Mouse (Mus musculus): ENCODE data around the gene Rsbn1. TPM values are rescaled to one million over a fixed set of nuclear protein-coding genes. Genes with fewer than 3 reads are reported as not detected.

The Rsbn1 gene
- polyA plus RNA-seq, 1 experiment, result 22.1 TPM

GRCm38 (mm10) chr3:103948666-103949065, 34.7 kb downstream of the Rsbn1 start:
- H3K4me3 ChIP-seq (ENCODE audit: control insufficient read depth, low read depth, low read length), result no peak overlapping the region
- H3K27ac ChIP-seq (ENCODE audit: control insufficient read depth, insufficient read depth, low read depth, low read length), result no peak overlapping the region
- no peaks in the 10 kb centered on the region for H3K27me3 ChIP-seq (ENCODE audit: control insufficient read depth, insufficient read depth, low read length)
- H3K36me3 ChIP-seq (ENCODE audit: control insufficient read depth, insufficient read depth, low read length), result no peaks in the 10 kb centered on the region
- no peaks in the 10 kb centered on the region for H3K4me1 ChIP-seq (ENCODE audit: control insufficient read depth, insufficient read depth, low read length)
- no peak for TF ChIP-seq CTCF (IDR thresholded peaks at IDR 0.05; ENCODE audit: control insufficient read depth, insufficient read depth, insufficient replicate concordance, low read depth, low read length)
- no peak for TF ChIP-seq POLR2A (IDR thresholded peaks at IDR 0.05; ENCODE audit: control insufficient read depth, low read depth, low read length)

GRCm38 (mm10) chr3:103960622-103961021, 46.7 kb downstream of the Rsbn1 start:
- Histone ChIP-seq H3K4me3 (ENCODE audit: control insufficient read depth, low read depth, low read length) (no peak overlapping the region), H3K4me1 (ENCODE audit: control insufficient read depth, insufficient read depth, low read length) (no peaks in the 10 kb centered on the region), H3K27me3 (ENCODE audit: control insufficient read depth, insufficient read depth, low read length) (no peaks in the 10 kb centered on the region), H3K36me3 (ENCODE audit: control insufficient read depth, insufficient read depth, low read length) (no peaks in the 10 kb centered on the region), H3K27ac (ENCODE audit: control insufficient read depth, insufficient read depth, low read depth, low read length) (no peak overlapping the region)
- TF ChIP-seq CTCF (IDR thresholded peaks at IDR 0.05; ENCODE audit: control insufficient read depth, insufficient read depth, insufficient replicate concordance, low read depth, low read length) (no peak), POLR2A (IDR thresholded peaks at IDR 0.05; ENCODE audit: control insufficient read depth, low read depth, low read length) (no peak)

GRCm38 (mm10) chr3:103967231-103967630, 53.3 kb downstream of the Rsbn1 start:
- TF ChIP-seq CTCF (IDR thresholded peaks at IDR 0.05; ENCODE audit: control insufficient read depth, insufficient read depth, insufficient replicate concordance, low read depth, low read length) (no peak), POLR2A (IDR thresholded peaks at IDR 0.05; ENCODE audit: control insufficient read depth, low read depth, low read length) (no peak)
- Histone ChIP-seq H3K27me3 (ENCODE audit: control insufficient read depth, insufficient read depth, low read length) (no peaks in the 10 kb centered on the region), H3K4me3 (ENCODE audit: control insufficient read depth, low read depth, low read length) (peak overlapping the region; percentile 21; the same call in 1 of the 2 replicates), H3K4me1 (ENCODE audit: control insufficient read depth, insufficient read depth, low read length) (no peaks in the 10 kb centered on the region; the same call in 1 of the 2 replicates), H3K27ac (ENCODE audit: control insufficient read depth, insufficient read depth, low read depth, low read length) (no peak overlapping the region; the same call in 1 of the 2 replicates), H3K36me3 (ENCODE audit: control insufficient read depth, insufficient read depth, low read length) (no peaks in the 10 kb centered on the region)

- no peak for TF ChIP-seq CTCF (IDR thresholded peaks at IDR 0.05; ENCODE audit: control insufficient read depth, insufficient read depth, insufficient replicate concordance, low read depth, low read length)
- peak; percentile 69 for TF ChIP-seq POLR2A (IDR thresholded peaks at IDR 0.05; ENCODE audit: control insufficient read depth, low read depth, low read length)
- Histone ChIP-seq H3K4me1 (ENCODE audit: control insufficient read depth, insufficient read depth, low read length) (no peaks in the 10 kb centered on the region; the same call in 1 of the 2 replicates), H3K27ac (ENCODE audit: control insufficient read depth, insufficient read depth, low read depth, low read length) (peak within 1 kb of the TSS; percentile 97), H3K27me3 (ENCODE audit: control insufficient read depth, insufficient read depth, low read length) (no peaks in the 10 kb centered on the region), H3K36me3 (ENCODE audit: control insufficient read depth, insufficient read depth, low read length) (no peaks in the 10 kb centered on the region), H3K4me3 (ENCODE audit: control insufficient read depth, low read depth, low read length) (peak within 1 kb of the TSS; percentile 97)
Measured at GRCm38 (mm10) chr3:103967861-103968691, 54.2 kb downstream of the Rsbn1 start, which contains the start of gene Phtf1. Phtf1 (plus strand) TSS chr3:103968110.

- Histone ChIP-seq H3K27ac (ENCODE audit: control insufficient read depth, insufficient read depth, low read depth, low read length) (peak overlapping the region; percentile 97), H3K36me3 (ENCODE audit: control insufficient read depth, insufficient read depth, low read length) (no peaks in the 10 kb centered on the region), H3K4me1 (ENCODE audit: control insufficient read depth, insufficient read depth, low read length) (no peaks in the 10 kb centered on the region; the same call in 1 of the 2 replicates)
Measured at GRCm38 (mm10) chr3:103968701-103969100, 54.8 kb downstream of the Rsbn1 start.

GRCm38 (mm10) chr3:103971157-103971556, 57.2 kb downstream of the Rsbn1 start:
- TF ChIP-seq CTCF (IDR thresholded peaks at IDR 0.05; ENCODE audit: control insufficient read depth, insufficient read depth, insufficient replicate concordance, low read depth, low read length) (no peak), POLR2A (IDR thresholded peaks at IDR 0.05; ENCODE audit: control insufficient read depth, low read depth, low read length) (no peak)
- Histone ChIP-seq H3K4me3 (ENCODE audit: control insufficient read depth, low read depth, low read length) (no peak overlapping the region), H3K27me3 (ENCODE audit: control insufficient read depth, insufficient read depth, low read length) (no peaks in the 10 kb centered on the region), H3K36me3 (ENCODE audit: control insufficient read depth, insufficient read depth, low read length) (no peaks in the 10 kb centered on the region), H3K27ac (ENCODE audit: control insufficient read depth, insufficient read depth, low read depth, low read length) (no peak overlapping the region), H3K4me1 (ENCODE audit: control insufficient read depth, insufficient read depth, low read length) (no peaks in the 10 kb centered on the region; the same call in 1 of the 2 replicates)

More at GRCm38 (mm10) chr3:103968701-103969100, 54.8 kb downstream of the Rsbn1 start:
- peak overlapping the region; percentile 97 for H3K4me3 ChIP-seq (ENCODE audit: control insufficient read depth, low read depth, low read length)
- no peak for TF ChIP-seq CTCF (IDR thresholded peaks at IDR 0.05; ENCODE audit: control insufficient read depth, insufficient read depth, insufficient replicate concordance, low read depth, low read length)
- TF ChIP-seq POLR2A (IDR thresholded peaks at IDR 0.05; ENCODE audit: control insufficient read depth, low read depth, low read length), result no peak
- no peaks in the 10 kb centered on the region for H3K27me3 ChIP-seq (ENCODE audit: control insufficient read depth, insufficient read depth, low read length)

- H3K36me3 ChIP-seq (ENCODE audit: control insufficient read depth, insufficient read depth, low read length), result peaks cover 6% of the 10 kb centered on the region
- H3K4me1 ChIP-seq (ENCODE audit: control insufficient read depth, insufficient read depth, low read length), result no peaks in the 10 kb centered on the region
- H3K27me3 ChIP-seq (ENCODE audit: control insufficient read depth, insufficient read depth, low read length), result no peaks in the 10 kb centered on the region
- TF ChIP-seq CTCF (IDR thresholded peaks at IDR 0.05; ENCODE audit: control insufficient read depth, insufficient read depth, insufficient replicate concordance, low read depth, low read length), result no peak
- TF ChIP-seq POLR2A (IDR thresholded peaks at IDR 0.05; ENCODE audit: control insufficient read depth, low read depth, low read length), result no peak
- no peak overlapping the region for H3K4me3 ChIP-seq (ENCODE audit: control insufficient read depth, low read depth, low read length)
- H3K27ac ChIP-seq (ENCODE audit: control insufficient read depth, insufficient read depth, low read depth, low read length), result no peak overlapping the region
Measured at GRCm38 (mm10) chr3:103984556-103984955, 70.6 kb downstream of the Rsbn1 start.

Data from testis, adult 2 months (tissue).